Mouse (Mus musculus) mouse embryonic stem cell (cell line): ENCODE data around the gene Slc26a9.

Experiments
- in situ Hi-C, 2 experiments: fragments of 300-500 bp; cut with MboI; formaldehyde crosslinking; loops; 1 replicate in 1 of 2; 3 replicates in 1 of 2; pipeline ENCODE4 v1.14.3; 2019 to 2020; ENCODE audit warnings: low sequenced_read_pairs in 2 of 2, low pct_unique_long_range_greater_than_20kb in 1 of 2, mixed read lengths in 1 of 2; ENCODE audit not compliant: unreplicated experiment in 1 of 2

Slc26a9 gene

DNA sequence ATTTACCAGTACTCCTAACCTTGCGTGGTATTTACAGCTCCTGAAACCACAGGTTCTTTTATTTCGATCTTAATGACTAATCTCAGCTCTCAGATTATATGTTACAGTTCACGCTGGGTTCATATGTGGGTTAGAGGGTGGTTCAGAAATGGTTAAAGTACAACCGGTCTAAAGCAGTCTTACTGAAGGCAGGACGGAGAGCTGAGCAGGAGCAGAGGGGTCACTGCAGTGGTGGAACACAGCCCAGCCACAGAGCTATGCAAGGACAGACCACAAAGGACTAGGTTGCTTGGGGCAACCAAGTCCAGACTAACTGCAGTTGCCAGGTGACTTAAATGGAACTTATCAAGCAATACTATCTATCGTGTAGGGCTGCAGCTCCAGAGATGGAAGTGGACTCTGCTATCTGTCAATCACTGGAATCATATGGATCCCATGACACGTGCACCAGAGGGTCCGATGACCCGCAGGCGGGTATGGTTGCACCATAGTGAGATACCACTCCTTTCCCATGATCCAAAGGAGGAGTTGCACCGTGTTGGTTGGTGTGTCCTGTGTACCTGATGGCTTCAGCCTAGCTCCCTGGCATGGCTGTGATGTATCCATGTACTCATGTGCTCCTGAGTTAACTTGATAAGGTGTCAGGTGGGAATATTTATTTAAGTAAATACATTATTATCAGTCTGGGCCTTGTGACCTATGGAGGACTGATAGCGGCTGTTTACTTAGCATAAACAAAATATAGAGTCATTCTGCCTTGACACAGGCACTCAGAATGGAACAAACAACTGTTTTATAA, 13.0 kb upstream of the Slc26a9 start:
- in situ Hi-C loops = no loop called here

DNA sequence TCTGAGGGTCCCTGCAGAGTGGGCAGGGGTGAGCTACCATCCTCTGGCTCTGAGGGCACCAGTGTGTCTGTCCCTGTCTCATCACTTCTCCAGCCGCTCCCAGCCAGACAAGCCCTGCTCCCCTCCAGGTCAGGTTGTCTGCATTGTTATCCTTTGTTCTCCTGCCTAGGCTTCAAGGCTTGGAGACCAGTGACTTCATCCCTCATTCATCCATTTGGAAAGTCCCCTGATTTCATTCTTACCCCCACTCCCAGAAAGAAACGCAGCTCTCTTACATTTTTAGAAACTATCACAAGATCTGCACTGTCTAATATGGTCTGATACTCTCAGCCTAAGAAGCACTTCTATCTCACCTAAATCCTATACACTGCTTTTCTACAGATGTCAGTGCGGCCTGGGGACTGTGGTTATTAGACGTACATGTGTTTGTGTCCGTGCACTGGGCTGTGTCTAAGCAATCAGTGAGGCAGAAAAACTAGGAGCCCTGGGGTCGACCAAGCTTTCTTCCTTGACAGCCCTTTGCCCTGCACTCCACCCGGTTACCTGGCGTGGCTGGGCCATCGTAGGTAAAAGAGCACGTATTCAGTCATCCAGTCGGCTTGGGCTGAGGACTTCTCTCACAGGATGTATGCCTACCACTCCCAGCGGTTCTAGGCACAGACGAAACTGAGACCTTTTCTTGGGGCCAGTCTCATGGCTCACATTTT, 10.2 kb upstream of the Slc26a9 start:
- in situ Hi-C loops = no loop called here

DNA sequence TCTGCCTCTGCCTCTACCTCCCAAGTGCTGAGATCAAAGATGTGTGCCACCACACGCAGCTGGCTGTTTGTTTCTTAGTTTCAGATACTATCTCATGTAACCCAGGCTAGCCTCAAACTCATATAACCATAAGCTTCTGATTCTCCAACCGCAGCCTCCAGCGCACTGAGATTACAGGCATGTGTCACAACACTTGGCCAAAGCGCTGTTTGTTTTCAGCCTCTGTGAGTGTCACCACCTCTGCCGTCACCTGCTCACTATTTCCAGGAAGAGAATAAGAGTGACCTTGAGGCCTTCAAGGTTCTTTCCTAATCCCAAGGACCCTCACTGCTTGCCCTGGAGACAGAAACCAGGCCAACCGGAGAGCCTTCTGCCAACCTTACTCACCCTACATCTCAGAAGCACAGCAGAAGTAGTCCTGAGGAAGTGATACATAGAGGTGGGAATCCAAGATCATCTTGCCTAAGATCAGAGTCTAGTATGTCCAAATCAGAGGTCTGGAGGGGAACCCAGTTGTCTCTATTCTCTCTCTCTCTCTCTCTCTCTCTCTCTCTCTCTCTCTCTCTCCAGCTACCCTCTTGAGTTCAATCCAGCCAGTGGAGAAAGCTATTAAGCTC, 9.1 kb upstream of the Slc26a9 start:
- in situ Hi-C loops = no loop called here

GRCm38 (mm10) chr1:131736494-131736893, 7.3 kb upstream of the Slc26a9 start:
- in situ Hi-C loops = no loop called here

DNA sequence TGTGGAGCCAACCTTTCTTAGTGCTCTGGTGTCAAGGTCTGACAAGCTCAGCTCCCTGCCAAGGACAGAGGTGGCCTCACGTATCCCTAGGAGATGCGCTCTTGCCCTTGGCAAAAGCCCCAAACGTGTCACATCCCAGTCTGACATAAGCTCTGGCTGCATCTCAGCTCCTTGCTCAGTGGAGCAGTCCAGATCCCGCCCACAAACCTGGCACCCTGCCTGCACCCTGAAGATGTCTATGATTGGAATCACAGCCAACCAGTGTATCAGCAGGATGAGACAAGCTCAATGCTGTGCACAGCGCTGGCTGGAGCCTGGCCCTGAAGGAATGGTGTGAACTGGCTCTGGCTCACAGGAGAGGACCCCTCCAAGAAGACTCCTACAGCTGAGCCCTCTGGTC, 6.6 kb upstream of the Slc26a9 start:
- in situ Hi-C loops = no loop called here

GRCm38 (mm10) chr1:131738760-131739159, 5.1 kb upstream of the Slc26a9 start:
- in situ Hi-C loops = no loop called here

GRCm38 (mm10) chr1:131739481-131740160, 4.2 kb upstream of the Slc26a9 start:
- in situ Hi-C loops = no loop called here

DNA sequence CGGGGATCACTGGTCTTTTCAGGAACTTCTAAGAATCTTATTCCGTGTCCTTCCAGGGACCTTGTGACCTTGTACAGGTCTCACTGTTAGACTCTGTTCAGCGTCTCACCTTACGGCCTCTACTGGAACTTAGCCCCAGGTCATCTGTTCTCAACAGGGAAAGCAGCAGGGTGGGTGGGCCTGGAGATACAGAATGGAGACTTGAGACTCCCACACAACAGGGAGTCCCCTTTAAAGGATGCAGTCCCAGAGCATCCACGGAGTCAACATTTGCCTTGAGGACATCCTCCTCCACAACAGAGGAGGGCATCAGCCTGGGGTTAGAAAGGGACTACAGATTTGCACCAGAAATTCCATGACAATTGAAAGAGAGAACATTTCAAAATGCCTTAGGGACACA, 1.6 kb downstream of the Slc26a9 start:
- in situ Hi-C loops = no loop called here

- in situ Hi-C loops = no loop called here
Observed at GRCm38 (mm10) chr1:131747761-131748160, 3.9 kb downstream of the Slc26a9 start.

DNA sequence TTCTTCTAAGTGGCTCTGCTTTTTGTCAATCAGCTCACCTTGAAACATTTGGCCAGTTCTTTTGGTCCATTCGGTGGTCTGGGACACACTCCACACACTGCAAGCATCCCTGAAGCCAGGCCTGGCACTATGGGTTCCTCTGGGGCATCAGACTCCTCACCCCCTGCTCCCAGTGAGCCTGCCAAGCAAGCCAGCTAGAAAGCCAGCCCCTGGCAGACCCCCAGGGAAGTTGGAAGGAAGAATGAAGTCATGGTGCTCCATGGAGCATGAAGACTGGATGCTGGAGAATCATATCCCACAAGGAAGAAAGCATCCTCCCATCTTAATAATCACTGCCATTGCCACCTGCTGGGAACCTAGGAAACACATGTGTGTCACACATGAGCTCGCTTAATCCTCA, 4.8 kb downstream of the Slc26a9 start:
- in situ Hi-C loops = no loop called here

DNA sequence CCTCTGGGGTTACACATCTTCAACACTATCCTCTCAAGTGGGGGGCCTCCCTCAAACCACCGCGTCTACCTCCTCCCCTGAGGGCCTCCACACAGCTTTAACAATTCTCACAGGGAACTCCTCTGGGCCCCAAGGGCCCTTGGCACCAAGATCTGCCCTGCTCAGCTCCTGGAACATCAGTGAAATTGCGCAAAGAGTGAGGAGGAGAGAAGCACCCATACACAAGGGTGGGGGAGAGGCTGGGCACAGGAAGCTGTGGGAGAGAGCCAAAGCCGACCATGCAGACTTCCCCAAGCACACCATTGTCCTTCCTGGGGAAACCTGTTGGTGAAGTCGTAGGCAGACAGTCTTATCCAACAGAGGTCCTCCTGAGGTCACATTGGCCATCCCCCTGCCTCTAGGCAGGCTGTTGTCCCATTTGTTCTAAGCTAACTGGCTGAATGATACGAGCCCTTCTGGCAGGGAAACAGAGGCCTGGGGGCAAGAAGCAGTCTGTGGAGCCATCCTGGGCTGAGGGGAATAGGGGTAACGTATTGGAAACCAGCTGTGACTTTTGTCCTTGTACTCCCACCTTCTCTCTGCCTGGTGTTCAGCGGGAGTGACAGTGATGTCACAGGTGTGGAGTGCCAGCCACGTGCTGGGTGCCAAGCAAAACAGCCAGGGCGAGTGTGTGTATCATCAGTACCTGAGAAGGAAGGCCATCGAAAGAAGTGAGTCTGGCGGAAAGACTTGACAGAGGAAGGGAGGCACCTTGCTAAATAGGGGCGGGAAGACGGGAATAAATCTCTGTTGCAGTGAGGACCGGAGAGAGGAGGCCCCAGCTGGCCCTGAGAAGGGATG, 6.1 kb downstream of the Slc26a9 start:
- in situ Hi-C loops = no loop called here

- in situ Hi-C loops = no loop called here
Observed at GRCm38 (mm10) chr1:131751181-131751890, 7.5 kb downstream of the Slc26a9 start.

- in situ Hi-C loops = no loop called here
Observed at GRCm38 (mm10) chr1:131751891-131752311, 8.1 kb downstream of the Slc26a9 start.

DNA sequence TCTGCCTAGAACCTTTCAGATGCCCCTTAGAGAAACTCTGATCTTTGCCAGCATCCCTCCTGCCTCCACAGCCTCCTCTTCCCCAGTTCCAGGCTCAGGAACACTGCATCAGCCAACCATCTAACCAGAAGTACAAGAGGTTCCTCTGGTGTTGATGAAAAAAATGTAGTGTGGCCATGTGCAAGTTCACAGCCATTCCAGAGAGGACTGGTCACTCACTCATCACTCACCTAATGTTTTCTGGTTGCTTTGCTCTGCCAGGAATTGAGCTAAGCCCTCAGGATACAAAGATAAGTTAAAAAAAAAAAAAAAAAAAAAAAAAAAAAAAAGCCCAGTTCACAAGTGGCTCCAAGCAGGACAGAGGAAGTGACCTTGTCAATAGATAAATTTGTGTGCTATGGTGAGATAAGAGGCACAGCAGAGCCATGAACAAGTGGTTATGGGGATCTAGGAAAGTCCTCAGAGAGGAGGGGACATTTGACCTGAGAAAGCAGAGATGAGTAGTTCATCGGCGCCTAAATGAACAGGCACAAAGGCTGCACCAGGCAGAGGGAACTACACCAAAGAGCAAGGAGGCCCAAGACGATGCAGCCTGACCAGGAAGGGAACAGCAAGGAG, 10.5 kb downstream of the Slc26a9 start:
- in situ Hi-C loops = no loop called here

- in situ Hi-C loops = no loop called here
Observed at GRCm38 (mm10) chr1:131754916-131755315, 11.1 kb downstream of the Slc26a9 start.

GRCm38 (mm10) chr1:131757211-131757610, 13.4 kb downstream of the Slc26a9 start:
- in situ Hi-C loops = no loop called here

GRCm38 (mm10) chr1:131758796-131759195, 15.0 kb downstream of the Slc26a9 start:
- in situ Hi-C loops = no loop called here
